17 mouse cellular contexts compared by ENCODE assay signal in genomic region chr7:45259281-45259680, GRCm38 (mm10). TPM values are rescaled to one million over a fixed set of nuclear protein-coding genes. Genes with fewer than 3 reads are reported as not detected.
DNase-seq lines count a peak whose midpoint lies in the region.
"Had no signal": no experiment of that assay in that cellular context is flagged by ENCODE, and none has a peak within 500 bp of the region (broad histone marks: within the 10 kb centered on the region; RNA-seq: fewer than 3 reads in every experiment).

No protein-coding gene starts in this region.

- DNase-seq in heart, adult 11 months: peak; percentile 85
- DNase-seq in heart, adult 8-10 months (ENCODE audit: low spot score): no peak
- peak; percentile 1 for DNase-seq in ovary, postnatal 36 days (ENCODE audit: low spot score)
- DNase-seq in ovary, adult 18-20 months (ENCODE audit: low spot score): no peak
- DNase-seq: adrenal gland, adult 2 months; adrenal gland, postnatal 10 days; adrenal gland, postnatal 25 days; cerebellum, adult 11 months; cerebellum, adult 18-20 months; cerebellum, adult 8-10 months; cerebellum, adult 9-11 months; cerebellum, postnatal 14 days; cerebellum, postnatal 36 days; embryo, embryonic 11 days had no signal

RNA-seq across cellular contexts. Expression of gene Slc6a21, which starts 18.0 kb away (rescaled TPM):
- total RNA-seq in heart, adult 8-10 months (2022): not detected
- total RNA-seq: adrenal gland, adult 2 months; adrenal gland, postnatal 25 days; adrenal gland, postnatal 4 days; common myeloid progenitor, adult 5-6 weeks; MEL had no signal

RNA-seq across cellular contexts. Expression of gene Slc6a16, which starts 18.4 kb away (rescaled TPM):
- not detected for total RNA-seq in heart, adult 8-10 months (2022)
- total RNA-seq: adrenal gland, adult 2 months; adrenal gland, postnatal 25 days; common myeloid progenitor, adult 5-6 weeks; MEL had no signal

RNA-seq across cellular contexts. Expression of gene Cd37, which starts 20.4 kb away (rescaled TPM):
- 1 to 10 TPM; 2.1 to 5.8 (median 3.0) TPM for total RNA-seq in heart, adult 8-10 months (2022)

RNA-seq across cellular contexts. Expression of gene Tead2, which starts 43.7 kb away (rescaled TPM):
- 10 to 100 TPM in 1 of 4 experiments, 1 to 10 TPM in 3; 6.2 to 10.4 (median 8.0) TPM for total RNA-seq in heart, adult 8-10 months (2022)

RNA-seq across cellular contexts. Expression of gene Dkkl1, which starts 47.3 kb away (rescaled TPM):
- not detected for total RNA-seq in heart, adult 8-10 months (2022)
- total RNA-seq: adrenal gland, adult 2 months; adrenal gland, postnatal 25 days had no signal

Comparison
In these comparisons a context has a peak if more than half of its experiments do, and no peak if none do; other contexts are left out.
1. DNase-seq: peak in heart, adult 11 months (single experiment) and ovary, postnatal 36 days (single experiment); none in heart, adult 8-10 months (single experiment) and ovary, adult 18-20 months (single experiment).